Mouse (Mus musculus) heart, adult 10 weeks (tissue): ENCODE measurements around the gene Tyrobp. TPM values are rescaled to one million over a fixed set of nuclear protein-coding genes. Genes with fewer than 3 reads are reported as not detected.

Experiments used
- polyA plus RNA-seq: library from polyadenylated mRNA; stranded (reverse); fragments of 350-450 nt; fragmentation: Illumina TruSeq; extraction: RNeasy Lipid Tissue Mini Kit (QIAGEN cat#74804); gene quantifications from one replicate; pipeline ENCODE4 v1.2.3, GENCODE M21; 2014; ENCODE audit warnings: low read depth, low replicate concordance

Tyrobp gene
- polyA plus RNA-seq = 38.2 TPM

GRCm38 (mm10) chr7:30413596-30413995 is at the start of gene Tyrobp:
Tyrobp (plus strand) TSS chr7:30413760.

GRCm38 (mm10) chr7:30419561-30420499 is 6.3 kb downstream of the Tyrobp start, which contains the start of gene Hcst:
Hcst (minus strand) TSS chr7:30419854.

GRCm38 (mm10) chr7:30421175-30421889 is 7.8 kb downstream of the Tyrobp start, which contains the start of gene Nfkbid:
Nfkbid (plus strand) TSS chr7:30421732.

GRCm38 (mm10) chr7:30444971-30445751 is 31.6 kb downstream of the Tyrobp start, which contains the start of gene Aplp1:
Aplp1 (minus strand) TSS chr7:30445535.

GRCm38 (mm10) chr7:30457629-30458330 is 44.2 kb downstream of the Tyrobp start, which contains the start of the genes Kirrel2 and Nphs1:
Kirrel2 (minus strand) TSS chr7:30457690.
Nphs1 (plus strand) TSS chr7:30458315.

Other genes starting within 250 kb of the Tyrobp start
- 26.8 TPM for gene Zfp146, start 244.0 kb upstream of the Tyrobp start, polyA plus RNA-seq
- 4,592 TPM for gene Cox7a1, start 229.6 kb upstream of the Tyrobp start, polyA plus RNA-seq
- 372 TPM for gene Capns1, start 214.9 kb upstream of the Tyrobp start, polyA plus RNA-seq
- 59.9 TPM for gene Polr2i, start 181.8 kb upstream of the Tyrobp start, polyA plus RNA-seq
- gene Tbcb, start 181.5 kb upstream of the Tyrobp start, polyA plus RNA-seq = 58.8 TPM
- gene Ovol3, start 178.0 kb upstream of the Tyrobp start, polyA plus RNA-seq = not detected
- not detected for gene Thap8, start 133.7 kb upstream of the Tyrobp start, polyA plus RNA-seq
- gene Wdr62, start 133.3 kb upstream of the Tyrobp start, polyA plus RNA-seq = 2.4 TPM
- 11.7 TPM for gene Clip3, start 122.0 kb upstream of the Tyrobp start, polyA plus RNA-seq
- gene Alkbh6, start 105.0 kb upstream of the Tyrobp start, polyA plus RNA-seq = 29.2 TPM
- gene Syne4, start 99.0 kb upstream of the Tyrobp start, polyA plus RNA-seq = 2.5 TPM
- 0.42 TPM for gene E130208F15Rik, start 92.0 kb upstream of the Tyrobp start, polyA plus RNA-seq
- gene Sdhaf1, start 89.9 kb upstream of the Tyrobp start, polyA plus RNA-seq = 14.0 TPM
- 1.1 TPM for gene Lrfn3, start 51.0 kb upstream of the Tyrobp start, polyA plus RNA-seq
- not detected for gene Hcst, start 6.1 kb downstream of the Tyrobp start, polyA plus RNA-seq
- 0.50 TPM for gene Nfkbid, start 8.0 kb downstream of the Tyrobp start, polyA plus RNA-seq
- 3.1 TPM for gene Aplp1, start 31.8 kb downstream of the Tyrobp start, polyA plus RNA-seq
- gene Kirrel2, start 43.9 kb downstream of the Tyrobp start, polyA plus RNA-seq = not detected
- not detected for gene Nphs1, start 44.6 kb downstream of the Tyrobp start, polyA plus RNA-seq
- gene Prodh2, start 79.9 kb downstream of the Tyrobp start, polyA plus RNA-seq = not detected
- 1.1 TPM for gene Arhgap33, start 121.3 kb downstream of the Tyrobp start, polyA plus RNA-seq
- gene Hspb6, start 138.4 kb downstream of the Tyrobp start, polyA plus RNA-seq = 945 TPM
- 3.8 TPM for gene Proser3, start 138.5 kb downstream of the Tyrobp start, polyA plus RNA-seq
- 17.8 TPM for gene Lin37, start 146.1 kb downstream of the Tyrobp start, polyA plus RNA-seq
- gene U2af1l4, start 149.5 kb downstream of the Tyrobp start, polyA plus RNA-seq = 64.0 TPM
- gene Gm49396, start 149.6 kb downstream of the Tyrobp start, polyA plus RNA-seq = 8.0 TPM
- 106 TPM for gene Psenen, start 149.9 kb downstream of the Tyrobp start, polyA plus RNA-seq
- gene Igflr1, start 151.7 kb downstream of the Tyrobp start, polyA plus RNA-seq = not detected
- 16.4 TPM for gene Kmt2b, start 175.0 kb downstream of the Tyrobp start, polyA plus RNA-seq
- gene Zbtb32, start 185.1 kb downstream of the Tyrobp start, polyA plus RNA-seq = not detected
- gene Upk1a, start 199.1 kb downstream of the Tyrobp start, polyA plus RNA-seq = 0.31 TPM
- 3,676 TPM for gene Cox6b1, start 212.4 kb downstream of the Tyrobp start, polyA plus RNA-seq
- gene Etv2, start 222.1 kb downstream of the Tyrobp start, polyA plus RNA-seq = not detected
- gene Rbm42, start 236.6 kb downstream of the Tyrobp start, polyA plus RNA-seq = 37.8 TPM